Mouse (Mus musculus) cerebellum, postnatal 14 days (tissue): ENCODE results near the gene Irf2.

Experiments
- DNase-seq, 2 experiments: peaks; one replicate each; pipeline ENCODE4 v3.0.0; 2021; ENCODE audit warnings: mixed read lengths in 2 of 2

Gene Irf2

GRCm38 (mm10) chr8:46883232-46884000, 143.9 kb downstream of the Irf2 start:
- no peak for DNase-seq

GRCm38 (mm10) chr8:46885786-46886185, 146.3 kb downstream of the Irf2 start:
- DNase-seq: no peak

GRCm38 (mm10) chr8:46886216-46886615, 146.7 kb downstream of the Irf2 start:
- no peak for DNase-seq

- DNase-seq: no peak
Measured at GRCm38 (mm10) chr8:46887396-46887795, 147.9 kb downstream of the Irf2 start.

GRCm38 (mm10) chr8:46888575-46888974, 149.0 kb downstream of the Irf2 start:
- DNase-seq: no peak

GRCm38 (mm10) chr8:46890241-46890640, 150.7 kb downstream of the Irf2 start:
- DNase-seq: no peak

GRCm38 (mm10) chr8:46892511-46893273, 153.2 kb downstream of the Irf2 start:
- peak; percentile 80 to 87 for DNase-seq

- no peak for DNase-seq
Measured at GRCm38 (mm10) chr8:46894385-46894784, 154.9 kb downstream of the Irf2 start.

GRCm38 (mm10) chr8:46896005-46896404, 156.5 kb downstream of the Irf2 start:
- no peak for DNase-seq

GRCm38 (mm10) chr8:46896704-46897103, 157.2 kb downstream of the Irf2 start:
- DNase-seq: no peak
